Mouse (Mus musculus): ENCODE data around the gene Cyp2a12.
"Not testable (repeated sequence)": the region's sequence is repeated elsewhere in the genome, so short reads cannot be mapped to it uniquely, and the experiment has no call there.

Gene Cyp2a12

GRCm38 (mm10) chr7:27028789-27029188, at the start of gene Cyp2a12:
Gene Cyp2a12, plus strand, starts transcription at chr7:27029081.
- DNase-seq = no peak

GRCm38 (mm10) chr7:26981464-26981863, 47.4 kb upstream of the Cyp2a12 start:
- not testable (repeated sequence) for DNase-seq

- DNase-seq = not testable (repeated sequence)
These were observed 46.9 kb upstream of the Cyp2a12 start for GRCm38 (mm10) chr7:26981937-26982336.

GRCm38 (mm10) chr7:26982551-26982950, 46.3 kb upstream of the Cyp2a12 start:
- DNase-seq = no peak

GRCm38 (mm10) chr7:26983151-26983550, 45.7 kb upstream of the Cyp2a12 start:
- DNase-seq = not testable (repeated sequence)

- DNase-seq = not testable (repeated sequence)
These were observed 2.3 kb upstream of the Cyp2a12 start for GRCm38 (mm10) chr7:27026581-27026980.

GRCm38 (mm10) chr7:27048886-27049285, 20.0 kb downstream of the Cyp2a12 start:
- DNase-seq = not testable (repeated sequence)

- DNase-seq = not testable (repeated sequence)
These were observed 30.5 kb downstream of the Cyp2a12 start for GRCm38 (mm10) chr7:27059333-27059732.

GRCm38 (mm10) chr7:27059896-27060295, 31.0 kb downstream of the Cyp2a12 start:
- not testable (repeated sequence) for DNase-seq

GRCm38 (mm10) chr7:27078641-27079040, 49.8 kb downstream of the Cyp2a12 start:
- DNase-seq = no peak

- no peak for DNase-seq
These were observed 52.7 kb downstream of the Cyp2a12 start for GRCm38 (mm10) chr7:27081625-27082024.

All from thymus, postnatal 36 days (tissue).